Mouse (Mus musculus): ENCODE data around the gene Rgs19.
A peak's percentile ranks its signal among the peaks of the same experiment; 100 is the strongest.

Rgs19 gene

GRCm38 (mm10) chr2:181648926-181649325 is 44.9 kb downstream of the Rgs19 start:
- no peak for DNase-seq

GRCm38 (mm10) chr2:181646626-181647472 is 46.9 kb downstream of the Rgs19 start:
- no peak for DNase-seq

- DNase-seq = no peak
Observed at GRCm38 (mm10) chr2:181645666-181646065, 48.1 kb downstream of the Rgs19 start.

- peak; percentile 54 for DNase-seq
Observed at GRCm38 (mm10) chr2:181644361-181644760, 49.4 kb downstream of the Rgs19 start.

All from kidney, adult 9 months (tissue).